Mouse (Mus musculus): ENCODE measurements around the gene Pfdn5. TPM values are rescaled to one million over a fixed set of nuclear protein-coding genes. Genes with fewer than 3 reads are reported as not detected.

The Pfdn5 gene
- 10 to 100 TPM; 18.0 to 66.8 (median 47.8) TPM for total RNA-seq (2018; cell fraction: chromatin; rRNA removed)
- total RNA-seq (2018; cell fraction: cytosol; rRNA removed), result 100 to 1,000 TPM; 166 to 430 (median 223) TPM
- 10 to 100 TPM; 35.9 to 91.4 (median 60.9) TPM for total RNA-seq (2018; cell fraction: nucleus; rRNA removed)
- 258 to 355 TPM (median 355 TPM) in 3 replicates for polyA plus RNA-seq (2018)

- peaks cover 21% of the 10 kb centered on the region for H3K79me2 ChIP-seq (ENCODE audit: inconsistent target)
- WGBS (ENCODE audit: missing documents), result under 1% methylated on average over 30 of the region's 40 CpGs
- H3K27ac ChIP-seq, result peak within 1 kb of the TSS; percentile 72
- peaks cover 13% of the 10 kb centered on the region; the same call in 1 of the 2 replicates for H3K36me3 ChIP-seq (ENCODE audit: inconsistent target)
- H3K4me3 ChIP-seq (ENCODE audit: inconsistent target), result peak within 1 kb of the TSS; percentile 96
These were observed at the start of gene Pfdn5 for GRCm38 (mm10) chr15:102326022-102326576. Gene Pfdn5, plus strand, starts transcription at chr15:102326116.

DNA sequence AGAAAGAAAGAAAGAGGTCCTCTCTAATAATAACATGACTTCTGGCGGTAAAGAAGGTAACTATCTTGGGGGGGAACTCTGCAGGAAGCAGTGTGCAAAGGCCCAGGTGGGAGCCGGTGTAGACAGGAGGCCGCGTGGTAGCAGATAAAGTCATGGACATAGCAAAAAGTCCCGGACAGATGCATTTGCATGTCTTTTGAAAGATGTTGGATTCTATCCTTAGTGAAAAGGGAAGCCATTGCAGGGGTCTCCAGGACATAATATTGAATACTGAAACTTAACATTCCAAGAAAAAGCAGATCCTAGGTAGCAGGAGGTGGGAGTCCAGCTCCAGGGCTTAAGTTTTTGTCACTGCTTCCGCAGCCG, 47.2 kb upstream of the Pfdn5 start:
- H3K36me3 ChIP-seq (ENCODE audit: inconsistent target), result peaks cover 10% of the 10 kb centered on the region; the same call in 1 of the 2 replicates
- 35% methylated on average over 7 of the region's 7 CpGs for WGBS (ENCODE audit: missing documents)
- peak overlapping the region; percentile 60 for H3K27ac ChIP-seq
- peak overlapping the region; percentile 61 for H3K4me3 ChIP-seq (ENCODE audit: inconsistent target)
- H3K79me2 ChIP-seq (ENCODE audit: inconsistent target), result peaks cover 27% of the 10 kb centered on the region

DNA sequence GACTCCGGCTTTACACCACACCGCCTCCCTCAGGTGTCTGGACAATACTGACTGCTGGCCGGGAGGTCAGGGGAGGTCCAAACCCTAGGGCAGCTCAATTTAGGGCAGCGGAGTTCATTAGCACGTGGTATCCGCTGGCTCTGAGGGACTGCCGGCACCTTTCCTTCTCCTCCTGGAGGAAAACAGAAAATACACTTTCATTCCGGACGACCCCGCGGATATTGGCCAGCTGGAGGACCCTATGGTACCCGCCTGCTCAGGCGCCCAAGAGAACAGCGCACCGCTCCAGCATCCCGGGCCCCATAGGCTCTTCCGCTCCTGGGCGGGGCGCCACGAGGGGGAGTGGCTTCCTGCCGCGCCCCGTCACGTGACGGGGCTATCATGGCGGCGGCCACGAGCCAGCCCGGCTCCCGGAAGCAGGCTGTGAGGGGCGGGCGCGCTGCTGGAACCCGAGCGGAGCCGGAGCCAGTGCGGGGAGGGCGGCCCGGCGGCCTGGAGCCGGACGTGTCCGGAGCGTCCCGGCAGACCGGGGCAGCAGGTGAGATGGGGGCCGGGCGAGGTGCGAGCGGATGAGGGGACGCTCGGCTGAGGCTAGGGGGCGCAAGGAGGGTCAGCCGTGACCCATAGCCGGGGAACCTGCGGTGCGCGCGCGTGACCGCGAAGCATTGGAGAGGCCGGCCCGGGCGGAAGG, 46.7 kb upstream of the Pfdn5 start, which contains the start of gene Mfsd5:
Mfsd5 (plus strand) TSS at position 363 of the 691 bp plus-strand sequence.
- peak within 1 kb of the TSS; percentile 62 for H3K27ac ChIP-seq
- H3K36me3 ChIP-seq (ENCODE audit: inconsistent target), result peaks cover 10% of the 10 kb centered on the region; the same call in 1 of the 2 replicates
- H3K4me3 ChIP-seq (ENCODE audit: inconsistent target), result peak within 1 kb of the TSS; percentile 90
- H3K79me2 ChIP-seq (ENCODE audit: inconsistent target), result peaks cover 27% of the 10 kb centered on the region
- WGBS (ENCODE audit: missing documents), result under 1% methylated on average over 65 of the region's 65 CpGs

DNA sequence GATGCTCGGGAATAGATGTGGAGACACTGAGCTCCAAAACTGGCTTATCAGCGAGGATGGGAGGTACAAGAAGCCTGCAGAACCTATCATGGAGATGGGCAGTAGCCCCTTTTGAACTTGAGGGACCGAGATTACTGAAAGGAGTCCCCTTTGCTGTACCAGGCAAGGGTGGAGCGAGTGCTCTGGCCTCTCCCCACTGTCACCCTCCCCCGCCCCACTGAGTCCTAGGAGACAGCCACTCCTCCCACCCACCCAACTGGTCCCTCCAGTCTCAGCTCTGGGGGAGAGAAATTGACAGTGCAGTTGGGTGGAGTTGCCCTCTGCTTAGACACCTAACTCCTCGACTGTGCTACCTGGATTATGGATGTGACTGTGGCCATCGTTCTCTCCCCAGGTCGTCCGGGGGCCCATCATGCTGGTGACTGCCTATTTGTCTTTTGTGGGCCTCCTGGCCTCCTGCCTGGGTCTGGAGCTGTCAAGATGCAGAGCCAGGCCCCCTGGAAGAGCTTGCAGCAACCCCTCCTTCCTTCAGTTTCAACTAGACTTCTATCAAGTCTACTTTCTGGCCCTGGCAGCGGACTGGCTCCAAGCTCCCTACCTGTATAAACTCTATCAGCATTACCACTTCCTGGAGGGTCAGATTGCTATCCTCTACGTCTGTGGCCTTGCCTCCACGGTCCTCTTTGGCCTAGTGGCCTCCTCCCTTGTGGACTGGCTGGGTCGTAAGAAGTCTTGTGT, 46.0 kb upstream of the Pfdn5 start:
- Histone ChIP-seq H3K4me3 (ENCODE audit: inconsistent target) (peak overlapping the region; percentile 90), H3K27ac (peak overlapping the region; percentile 62), H3K79me2 (ENCODE audit: inconsistent target) (peaks cover 27% of the 10 kb centered on the region), H3K36me3 (ENCODE audit: inconsistent target) (peaks cover 10% of the 10 kb centered on the region; the same call in 1 of the 2 replicates)
- WGBS (ENCODE audit: missing documents), result 20% methylated on average over 13 of the region's 13 CpGs

DNA sequence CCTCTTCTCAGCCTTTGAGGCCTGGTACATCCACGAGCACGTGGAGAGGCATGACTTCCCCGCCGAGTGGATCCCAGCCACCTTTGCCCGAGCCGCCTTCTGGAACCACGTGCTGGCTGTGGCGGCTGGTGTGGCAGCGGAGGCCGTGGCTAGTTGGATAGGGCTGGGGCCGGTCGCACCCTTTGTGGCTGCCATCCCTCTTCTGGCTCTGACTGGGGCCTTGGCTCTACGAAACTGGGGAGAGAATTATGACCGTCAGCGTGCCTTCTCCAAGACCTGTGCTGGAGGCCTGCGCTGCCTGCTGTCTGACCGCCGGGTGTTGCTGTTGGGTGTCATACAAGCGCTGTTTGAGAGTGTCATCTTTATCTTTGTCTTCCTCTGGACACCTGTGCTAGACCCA, 45.3 kb upstream of the Pfdn5 start:
- Histone ChIP-seq H3K4me3 (ENCODE audit: inconsistent target) (peak overlapping the region; percentile 90), H3K79me2 (ENCODE audit: inconsistent target) (peaks cover 27% of the 10 kb centered on the region), H3K27ac (peak overlapping the region; percentile 62; the same call in 1 of the 2 replicates), H3K36me3 (ENCODE audit: inconsistent target) (peaks cover 10% of the 10 kb centered on the region; the same call in 1 of the 2 replicates)
- 95% methylated on average over 19 of the region's 19 CpGs for WGBS (ENCODE audit: missing documents)

DNA sequence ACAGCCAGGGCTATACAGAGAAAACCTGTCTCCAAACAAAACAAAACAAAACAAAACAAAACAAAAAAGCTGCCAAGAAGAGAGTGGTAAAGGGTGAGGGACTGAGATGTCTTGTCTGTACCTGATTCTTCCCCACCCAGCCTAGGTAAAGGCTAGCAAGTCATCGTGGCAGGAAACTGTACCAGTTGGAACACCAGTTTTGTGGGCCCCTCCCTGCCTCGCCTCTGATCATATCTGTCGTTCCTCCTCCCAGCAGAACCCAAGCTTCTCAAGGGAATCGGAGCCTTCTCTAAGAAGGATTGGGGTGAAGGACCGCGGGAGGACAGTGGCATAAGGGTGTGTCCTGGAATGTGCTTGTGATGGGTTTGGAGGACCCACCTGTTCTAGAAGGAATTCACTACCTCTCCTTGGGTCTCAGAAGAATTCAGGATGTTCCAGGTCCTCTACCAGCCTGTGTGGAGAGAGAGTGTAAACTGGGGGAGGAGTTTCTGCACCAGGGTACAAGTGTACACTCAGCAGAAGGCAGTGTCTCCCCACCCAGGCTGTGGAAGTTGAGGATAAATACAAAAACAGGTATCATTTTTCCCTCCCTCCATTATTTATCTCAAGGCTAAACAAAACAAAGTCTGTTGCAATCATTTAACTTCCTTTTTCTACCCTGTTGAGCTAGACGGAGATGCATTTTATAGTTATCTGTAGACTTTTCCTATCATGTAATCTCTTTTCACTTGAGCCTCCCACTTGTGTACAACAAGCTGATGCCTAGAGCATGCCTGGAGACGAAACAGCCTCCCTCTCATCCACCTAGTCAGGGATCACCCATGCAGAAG, 43.2 kb upstream of the Pfdn5 start:
- Histone ChIP-seq H3K79me2 (ENCODE audit: inconsistent target) (peaks cover 27% of the 10 kb centered on the region), H3K4me3 (ENCODE audit: inconsistent target) (no peak overlapping the region), H3K36me3 (ENCODE audit: inconsistent target) (peaks cover 10% of the 10 kb centered on the region; the same call in 1 of the 2 replicates), H3K27ac (peak overlapping the region; percentile 27)
- WGBS (ENCODE audit: missing documents), result 47% methylated on average over 8 of the region's 8 CpGs

DNA sequence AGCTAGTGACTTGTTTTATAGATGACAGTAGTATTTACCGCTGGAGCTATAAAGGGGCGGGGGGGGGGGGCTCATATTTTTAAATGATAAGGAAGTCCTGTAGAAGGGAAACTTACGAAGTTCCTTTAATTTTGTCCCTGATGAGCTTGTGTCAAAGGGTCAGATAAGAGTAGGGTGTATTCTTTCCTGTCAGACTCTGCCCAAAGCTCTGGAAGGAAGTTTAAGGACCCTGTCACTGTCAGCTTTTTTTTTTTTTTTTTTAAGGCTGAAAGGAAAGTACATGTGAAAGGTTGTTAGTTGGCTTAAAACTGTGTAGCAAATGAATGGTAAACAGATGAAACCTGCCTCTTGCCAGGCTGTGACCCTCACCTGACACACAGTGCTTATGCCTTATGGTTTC, 42.3 kb upstream of the Pfdn5 start:
- H3K27ac ChIP-seq, result no peak overlapping the region
- peaks cover 10% of the 10 kb centered on the region; the same call in 1 of the 2 replicates for H3K36me3 ChIP-seq (ENCODE audit: inconsistent target)
- WGBS (ENCODE audit: missing documents), result 61% methylated on average over 3 of the region's 3 CpGs
- peaks cover 27% of the 10 kb centered on the region for H3K79me2 ChIP-seq (ENCODE audit: inconsistent target)
- H3K4me3 ChIP-seq (ENCODE audit: inconsistent target), result no peak overlapping the region

DNA sequence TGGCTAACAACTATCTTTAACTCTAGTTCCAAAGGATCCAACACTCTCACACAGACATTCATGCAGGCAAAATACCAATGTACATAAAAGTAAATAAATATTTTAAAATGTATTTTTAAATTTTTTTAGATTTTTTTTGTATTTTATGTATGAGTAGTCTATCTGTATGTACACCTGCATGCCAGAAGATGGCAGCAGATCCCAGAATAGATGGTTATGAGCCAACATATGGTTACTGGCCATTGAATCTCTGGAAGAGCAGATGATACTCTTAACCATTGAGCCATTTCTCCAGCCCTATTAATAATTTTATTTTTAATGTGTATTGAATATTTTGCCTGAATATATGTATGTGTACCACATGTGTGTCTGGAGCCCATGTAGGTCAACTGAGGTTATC, 38.5 kb upstream of the Pfdn5 start:
- no peaks in the 10 kb centered on the region for H3K79me2 ChIP-seq (ENCODE audit: inconsistent target)
- H3K27ac ChIP-seq, result no peak overlapping the region
- no peaks in the 10 kb centered on the region for H3K36me3 ChIP-seq (ENCODE audit: inconsistent target)
- H3K4me3 ChIP-seq (ENCODE audit: inconsistent target), result no peak overlapping the region

GRCm38 (mm10) chr15:102295633-102296367, 30.1 kb upstream of the Pfdn5 start, which contains the start of gene Espl1:
Gene Espl1, plus strand, starts transcription at chr15:102296266.
- H3K36me3 ChIP-seq (ENCODE audit: inconsistent target), result no peaks in the 10 kb centered on the region
- 6% methylated on average over 25 of the region's 25 CpGs for WGBS (ENCODE audit: missing documents)
- peak within 1 kb of the TSS; percentile 72 for H3K4me3 ChIP-seq (ENCODE audit: inconsistent target)
- H3K79me2 ChIP-seq (ENCODE audit: inconsistent target), result peaks cover 22% of the 10 kb centered on the region
- H3K27ac ChIP-seq, result peak within 1 kb of the TSS; percentile 37

DNA sequence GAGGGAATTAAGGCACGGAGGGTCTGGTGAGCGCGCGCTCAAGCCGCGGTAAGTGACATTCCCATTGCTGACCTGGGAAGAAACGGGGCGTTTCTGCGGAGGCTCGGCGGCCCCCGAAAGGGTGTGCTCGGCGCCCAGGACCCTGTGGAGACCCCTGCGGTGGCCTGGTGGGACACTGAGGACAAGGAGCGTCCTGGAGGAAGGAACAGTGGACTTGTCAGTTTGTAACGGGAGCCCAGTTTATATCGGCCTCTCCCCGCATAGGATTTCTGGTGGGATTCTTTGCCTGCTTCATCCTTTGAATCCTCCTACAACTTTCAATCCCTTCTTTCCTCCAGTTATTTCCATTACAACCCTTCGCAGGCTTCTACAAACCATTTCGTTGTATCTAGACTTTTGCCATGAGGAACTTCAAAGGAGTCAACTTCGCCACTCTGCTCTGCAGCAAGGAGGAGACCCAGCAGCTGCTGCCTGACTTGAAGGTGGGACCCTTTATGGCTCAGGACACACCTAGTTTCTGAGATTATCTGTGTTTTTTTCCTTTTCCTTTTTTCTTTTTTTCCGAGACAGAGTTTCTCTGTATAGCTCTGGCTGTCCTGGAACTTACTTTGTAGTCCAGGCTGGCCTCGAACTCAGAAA, 29.4 kb upstream of the Pfdn5 start:
- no peaks in the 10 kb centered on the region for H3K36me3 ChIP-seq (ENCODE audit: inconsistent target)
- peaks cover 22% of the 10 kb centered on the region for H3K79me2 ChIP-seq (ENCODE audit: inconsistent target)
- H3K27ac ChIP-seq, result peak overlapping the region; percentile 37
- H3K4me3 ChIP-seq (ENCODE audit: inconsistent target), result peak overlapping the region; percentile 72
- 8% methylated on average over 24 of the region's 24 CpGs for WGBS (ENCODE audit: missing documents)

GRCm38 (mm10) chr15:102302542-102302941, 23.4 kb upstream of the Pfdn5 start:
- Histone ChIP-seq H3K36me3 (ENCODE audit: inconsistent target) (no peaks in the 10 kb centered on the region), H3K79me2 (ENCODE audit: inconsistent target) (peaks cover 11% of the 10 kb centered on the region), H3K4me3 (ENCODE audit: inconsistent target) (no peak overlapping the region), H3K27ac (no peak overlapping the region)
- 90% methylated on average over 2 of the region's 6 CpGs for WGBS (ENCODE audit: missing documents)

- H3K4me3 ChIP-seq (ENCODE audit: inconsistent target), result no peak overlapping the region
- no peaks in the 10 kb centered on the region for H3K79me2 ChIP-seq (ENCODE audit: inconsistent target)
- 97% methylated on average over 9 of the region's 9 CpGs for WGBS (ENCODE audit: missing documents)
- no peak overlapping the region for H3K27ac ChIP-seq
- no peaks in the 10 kb centered on the region for H3K36me3 ChIP-seq (ENCODE audit: inconsistent target)
These were observed 17.2 kb upstream of the Pfdn5 start for GRCm38 (mm10) chr15:102308717-102309116.
